Mouse (Mus musculus): Measurements from ENCODE around the gene Itgb3bp. TPM values are rescaled to one million over a fixed set of nuclear protein-coding genes. Genes with fewer than 3 reads are reported as not detected.

Gene Itgb3bp
- total RNA-seq (2021) = 1 to 10 TPM; 3.5 to 6.0 TPM
- long read RNA-seq, transcript Itgb3bp-204 (9 exons, 2,806 nt) = major isoform, 7 of 18 reads
- long read RNA-seq, partial matches to known transcripts = 1 of 18 reads
- long read RNA-seq, other reads (novel, unspliced or antisense) = 10 of 18 reads

GRCm38 (mm10) chr4:99929613-99930517 is at the start of gene Itgb3bp:
Itgb3bp (minus strand) TSS chr4:99929813.
- DNase-seq (ENCODE audit: low spot score in 2 of 2) = peak; percentile 71 to 80

GRCm38 (mm10) chr4:99979326-99979725 is 49.7 kb upstream of the Itgb3bp start:
- DNase-seq (ENCODE audit: low spot score in 2 of 2) = no peak

- DNase-seq (ENCODE audit: low spot score in 2 of 2) = no peak
Measured at GRCm38 (mm10) chr4:99974375-99974774, 44.8 kb upstream of the Itgb3bp start.

GRCm38 (mm10) chr4:99973931-99974330 is 44.3 kb upstream of the Itgb3bp start:
- no peak for DNase-seq (ENCODE audit: low spot score in 2 of 2)

- no peak for DNase-seq (ENCODE audit: low spot score in 2 of 2)
Measured at GRCm38 (mm10) chr4:99972886-99973285, 43.3 kb upstream of the Itgb3bp start.

GRCm38 (mm10) chr4:99970097-99970496 is 40.5 kb upstream of the Itgb3bp start:
- DNase-seq (ENCODE audit: low spot score in 2 of 2) = no peak

GRCm38 (mm10) chr4:99969328-99969727 is 39.7 kb upstream of the Itgb3bp start:
- no peak for DNase-seq (ENCODE audit: low spot score in 2 of 2)

GRCm38 (mm10) chr4:99966555-99966954 is 36.9 kb upstream of the Itgb3bp start:
- DNase-seq (ENCODE audit: low spot score in 2 of 2) = no peak

GRCm38 (mm10) chr4:99959308-99959707 is 29.7 kb upstream of the Itgb3bp start:
- DNase-seq (ENCODE audit: low spot score in 2 of 2) = no peak

- DNase-seq (ENCODE audit: low spot score in 2 of 2) = no peak
Measured at GRCm38 (mm10) chr4:99958084-99958815, 28.6 kb upstream of the Itgb3bp start.

- DNase-seq (ENCODE audit: low spot score in 2 of 2) = no peak
Measured at GRCm38 (mm10) chr4:99957186-99957585, 27.6 kb upstream of the Itgb3bp start.

- peak in 1 of 2 experiments; percentile 22 for DNase-seq (ENCODE audit: low spot score in 2 of 2)
Measured at GRCm38 (mm10) chr4:99955396-99955795, 25.8 kb upstream of the Itgb3bp start.

- no peak for DNase-seq (ENCODE audit: low spot score in 2 of 2)
Measured at GRCm38 (mm10) chr4:99953904-99954303, 24.3 kb upstream of the Itgb3bp start.

GRCm38 (mm10) chr4:99947896-99948295 is 18.3 kb upstream of the Itgb3bp start:
- DNase-seq (ENCODE audit: low spot score in 2 of 2) = no peak

GRCm38 (mm10) chr4:99947192-99947591 is 17.6 kb upstream of the Itgb3bp start:
- no peak for DNase-seq (ENCODE audit: low spot score in 2 of 2)

GRCm38 (mm10) chr4:99946516-99946915 is 16.9 kb upstream of the Itgb3bp start:
- no peak for DNase-seq (ENCODE audit: low spot score in 2 of 2)

- DNase-seq (ENCODE audit: low spot score in 2 of 2) = no peak
Measured at GRCm38 (mm10) chr4:99945011-99945410, 15.4 kb upstream of the Itgb3bp start.

GRCm38 (mm10) chr4:99944606-99945005 is 15.0 kb upstream of the Itgb3bp start:
- no peak for DNase-seq (ENCODE audit: low spot score in 2 of 2)

- DNase-seq (ENCODE audit: low spot score in 2 of 2) = no peak
Measured at GRCm38 (mm10) chr4:99941655-99942414, 12.2 kb upstream of the Itgb3bp start.

GRCm38 (mm10) chr4:99939711-99940505 is 10.3 kb upstream of the Itgb3bp start:
- no peak for DNase-seq (ENCODE audit: low spot score in 2 of 2)
